Mouse (Mus musculus): ENCODE data around the gene Wdr63.

GRCm38 (mm10) chr3:146134834-146135233 lies 26.9 kb upstream of the Wdr63 start:
- no peak for TF ChIP-seq CTCF (IDR thresholded peaks at IDR 0.05; ENCODE audit: control insufficient read depth, insufficient read depth, insufficient replicate concordance, low read depth, low read length)
- no peak for TF ChIP-seq POLR2A (IDR thresholded peaks at IDR 0.05; ENCODE audit: control insufficient read depth, low read depth, low read length)

Data from testis, adult 2 months (tissue).